Mouse (Mus musculus): ENCODE results near the gene Tas2r136.

DNA sequence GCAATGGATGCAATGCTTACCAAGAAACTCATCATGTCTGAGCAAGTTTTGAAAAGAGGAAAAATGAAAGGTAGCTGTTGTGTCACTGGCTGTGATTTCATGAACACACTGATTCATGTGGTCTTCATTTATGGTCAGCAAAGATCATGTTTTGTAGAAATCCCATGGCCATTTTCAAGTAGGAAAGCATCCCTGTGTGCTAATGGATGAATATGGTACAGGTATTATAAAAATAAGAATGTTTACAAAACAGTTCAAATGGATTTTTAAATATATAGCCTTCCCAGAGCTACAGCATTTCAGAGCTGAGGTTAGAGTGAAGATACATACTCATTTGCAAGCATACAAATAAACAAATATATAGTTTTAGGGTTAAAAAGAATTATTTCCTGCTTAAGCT, at the start of gene Tas2r136:
- TF ChIP-seq GATA1 (IDR thresholded peaks at IDR 0.05; ENCODE audit: low read length): no peak
- no peak for TF ChIP-seq TAL1 (IDR thresholded peaks at IDR 0.05; ENCODE audit: low read length)
